Mouse (Mus musculus) hindbrain, embryonic 15.5 days (tissue): ENCODE results near the gene Syce1l. TPM values are rescaled to one million over a fixed set of nuclear protein-coding genes. Genes with fewer than 3 reads are reported as not detected.

Experiments
- ATAC-seq: fragments of 200-750 bp; cut with Nextera tagmentation; 2 replicates; pipeline ENCODE4 v1.8.0; 2017; ENCODE audit warnings: low read depth, moderate number of reproducible peaks, moderate TSS enrichment; ENCODE audit not compliant: low FRiP score
- H3K27ac ChIP-seq: fragments of 300-500 bp; sonication (generic); replicated peaks from 2 replicates; pipeline ENCODE4 v1.5.1; 2015; ENCODE audit warnings: mild to moderate bottlenecking, inconsistent platforms
- H3K27me3 ChIP-seq: fragments of 300-500 bp; sonication (generic); 2 replicates; pipeline ENCODE4 v1.6.1; 2015; ENCODE audit warnings: control low read depth, inconsistent platforms
- H3K36me3 ChIP-seq: fragments of 300-500 bp; sonication (generic); 2 replicates; pipeline ENCODE4 v1.6.1; 2015; ENCODE audit warnings: control low read depth, inconsistent platforms
- H3K4me1 ChIP-seq: fragments of 300-500 bp; sonication (generic); replicated peaks from 2 replicates; pipeline ENCODE4 v1.6.1; 2015; ENCODE audit warnings: control low read depth, inconsistent platforms
- H3K4me2 ChIP-seq: fragments of 300-500 bp; sonication (generic); 2 replicates; pipeline ENCODE4 v1.6.1; 2015; ENCODE audit warnings: moderate library complexity, mild to moderate bottlenecking, inconsistent platforms
- H3K4me3 ChIP-seq: fragments of 300-500 bp; sonication (generic); 2 replicates; pipeline ENCODE4 v1.5.1; 2015; ENCODE audit warnings: mild to moderate bottlenecking, inconsistent platforms
- H3K9ac ChIP-seq: fragments of 300-500 bp; sonication (generic); 2 replicates; pipeline ENCODE4 v1.6.1; 2015; ENCODE audit warnings: inconsistent platforms
- H3K9me3 ChIP-seq: fragments of 300-500 bp; sonication (generic); 2 replicates; pipeline ENCODE4 v1.6.1; 2016; ENCODE audit warnings: control low read depth, inconsistent platforms
- WGBS: fragments of 180-500 bp; shearing (Covaris S2); methylation state at CpG from one replicate; pipeline ENCODE4 v1.1.7; 2015; 5-methylcytosine and 5-hydroxymethylcytosine counted together
- polyA plus RNA-seq: library from polyadenylated mRNA; unstranded; fragments of >200 nt; fragmentation: Nextera tagmentation; extraction: Ambion mirVana; gene quantifications from 2 replicates; pipeline ENCODE4 v1.2.1, GENCODE M21; 2015

Gene Syce1l
- polyA plus RNA-seq, 1 experiment from 2014 or later = 0.21 TPM

DNA sequence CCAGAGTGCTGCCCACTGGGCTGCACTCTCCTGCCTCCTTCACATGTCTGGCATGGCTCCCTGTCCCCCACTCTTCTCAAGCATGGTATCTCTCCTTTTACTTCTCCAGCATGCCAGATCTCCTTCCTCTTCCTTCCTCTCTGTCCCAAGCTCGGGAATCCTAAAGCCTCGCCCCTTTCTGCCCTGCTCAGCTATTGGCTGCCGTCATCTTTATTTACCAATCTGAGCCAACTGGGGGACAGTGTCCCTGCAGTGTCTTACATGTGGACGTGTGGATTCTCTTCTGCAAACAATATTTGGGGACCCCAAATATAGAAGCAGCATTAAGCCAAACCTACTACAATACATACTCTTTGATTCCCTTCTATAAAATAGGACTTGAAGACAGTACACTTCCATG, 10.1 kb downstream of the Syce1l start:
- H3K9me3 ChIP-seq = no peaks in the 10 kb centered on the region
- H3K4me2 ChIP-seq = no peak overlapping the region
- H3K27ac ChIP-seq = no peak overlapping the region
- ATAC-seq = no peak
- no peak overlapping the region for H3K9ac ChIP-seq
- no peak overlapping the region for H3K4me3 ChIP-seq
- 58% methylated on average over 4 of the region's 4 CpGs for WGBS
- no peaks in the 10 kb centered on the region for H3K27me3 ChIP-seq
- no peaks in the 10 kb centered on the region for H3K4me1 ChIP-seq
- no peaks in the 10 kb centered on the region for H3K36me3 ChIP-seq

DNA sequence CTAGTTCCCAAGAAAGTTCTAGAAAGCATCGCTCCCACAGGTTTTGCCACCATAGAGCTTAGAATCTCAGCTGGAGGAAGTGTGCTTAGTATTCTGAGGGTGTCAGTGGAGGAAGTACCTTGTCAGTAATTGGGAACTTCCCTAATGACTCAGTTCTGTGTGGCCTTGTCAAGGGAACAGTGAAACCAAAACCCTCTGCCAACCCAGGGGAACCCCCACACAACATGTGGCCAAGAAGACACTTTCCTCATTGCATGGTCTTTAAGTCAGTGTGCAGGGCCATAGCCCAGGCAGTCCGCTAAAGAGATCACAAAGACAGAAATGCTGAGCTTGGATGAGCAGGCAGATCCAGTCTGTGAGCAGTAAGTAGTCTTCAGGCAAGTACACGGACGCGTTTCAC, 13.1 kb downstream of the Syce1l start:
- no peak for ATAC-seq
- Histone ChIP-seq H3K36me3 (no peaks in the 10 kb centered on the region), H3K27me3 (no peaks in the 10 kb centered on the region), H3K9me3 (no peaks in the 10 kb centered on the region), H3K4me2 (no peak overlapping the region), H3K27ac (no peak overlapping the region), H3K9ac (no peak overlapping the region), H3K4me1 (no peaks in the 10 kb centered on the region), H3K4me3 (no peak overlapping the region)
- 93% methylated on average over 5 of the region's 5 CpGs for WGBS

DNA sequence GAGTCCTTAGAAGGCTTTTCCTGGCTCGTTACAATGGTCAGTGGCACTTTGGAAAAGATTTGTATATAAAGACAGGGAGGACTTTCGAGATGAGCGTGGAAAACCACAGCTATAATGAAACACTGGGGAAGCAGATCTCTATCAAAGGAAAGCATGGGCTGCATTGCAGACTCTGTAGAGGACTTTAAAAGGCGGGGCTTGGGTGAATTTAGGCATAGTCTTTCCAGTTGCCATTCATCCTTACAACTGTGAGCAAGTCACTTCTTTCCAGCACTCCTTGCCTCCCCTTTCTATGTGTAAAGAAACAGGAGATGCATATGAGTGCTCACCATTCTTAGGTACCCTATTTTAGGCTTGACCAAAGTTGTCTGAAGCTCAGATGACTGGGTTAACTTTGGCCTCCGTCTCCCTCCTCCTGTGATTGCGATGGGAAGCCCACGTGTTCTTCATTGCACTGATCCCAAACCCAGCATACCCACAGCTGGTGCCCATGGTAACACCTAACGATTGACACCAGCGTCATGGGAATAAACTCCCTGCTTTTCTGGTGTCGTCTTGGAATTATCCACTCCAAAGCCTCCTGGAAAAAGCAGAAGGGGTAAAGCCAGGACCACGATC, 13.8 kb downstream of the Syce1l start:
- no peak overlapping the region for H3K27ac ChIP-seq
- H3K9me3 ChIP-seq = no peaks in the 10 kb centered on the region
- no peaks in the 10 kb centered on the region for H3K27me3 ChIP-seq
- WGBS = 75% methylated on average over 11 of the region's 11 CpGs
- H3K9ac ChIP-seq = no peak overlapping the region
- no peaks in the 10 kb centered on the region for H3K4me1 ChIP-seq
- H3K36me3 ChIP-seq = no peaks in the 10 kb centered on the region
- ATAC-seq = no peak
- H3K4me2 ChIP-seq = no peak overlapping the region
- no peak overlapping the region for H3K4me3 ChIP-seq

DNA sequence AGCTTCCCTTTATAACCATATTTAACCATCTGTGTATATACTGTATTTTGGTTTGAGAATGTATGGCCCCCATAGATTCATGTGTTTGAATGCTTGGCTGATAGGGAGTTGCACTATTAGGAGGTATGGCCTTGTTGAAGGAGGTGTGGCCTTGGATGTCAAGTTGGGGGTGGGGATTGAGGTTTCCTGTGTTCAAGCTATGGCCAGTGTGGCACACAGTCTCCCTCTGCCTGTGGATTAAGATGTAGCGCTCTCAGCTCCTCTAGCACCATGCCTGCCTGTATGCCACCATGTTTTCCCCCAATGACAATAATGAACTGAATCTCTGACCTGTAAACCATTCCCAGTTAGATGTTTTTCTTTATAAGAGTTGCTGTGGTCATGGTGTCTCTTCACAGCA, 17.1 kb downstream of the Syce1l start:
- no peaks in the 10 kb centered on the region for H3K27me3 ChIP-seq
- ATAC-seq = no peak
- H3K4me1 ChIP-seq = no peaks in the 10 kb centered on the region
- no peaks in the 10 kb centered on the region for H3K9me3 ChIP-seq
- no peaks in the 10 kb centered on the region for H3K36me3 ChIP-seq
- H3K4me2 ChIP-seq = no peak overlapping the region
- WGBS = 93% methylated on average over 1 of the region's 1 CpGs
- H3K27ac ChIP-seq = no peak overlapping the region
- no peak overlapping the region for H3K9ac ChIP-seq
- no peak overlapping the region for H3K4me3 ChIP-seq

DNA sequence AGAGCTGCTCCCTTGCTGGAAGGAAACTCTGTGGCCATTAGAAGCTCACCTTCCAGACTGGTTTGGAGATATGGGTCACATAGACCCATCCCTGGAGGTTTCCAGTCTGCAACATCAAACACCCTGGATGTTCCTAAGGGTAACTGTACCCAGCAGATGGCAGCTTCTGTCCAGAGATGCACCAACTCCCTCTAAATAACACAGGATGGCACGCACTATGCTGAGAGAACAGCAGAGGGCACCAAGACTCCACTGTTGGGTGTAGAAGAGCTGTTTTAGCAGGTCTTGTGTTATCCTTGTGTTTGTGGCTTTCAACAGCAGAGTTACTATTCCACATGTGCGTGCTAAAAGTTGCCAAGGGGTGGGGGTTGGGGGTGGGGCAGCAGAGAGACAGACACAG, 21.5 kb downstream of the Syce1l start:
- no peak overlapping the region for H3K9ac ChIP-seq
- H3K27me3 ChIP-seq = no peaks in the 10 kb centered on the region
- H3K36me3 ChIP-seq = no peaks in the 10 kb centered on the region
- H3K9me3 ChIP-seq = no peaks in the 10 kb centered on the region
- H3K4me2 ChIP-seq = no peak overlapping the region
- no peaks in the 10 kb centered on the region for H3K4me1 ChIP-seq
- ATAC-seq = peak; percentile 93
- 3% methylated on average over 2 of the region's 2 CpGs for WGBS
- H3K27ac ChIP-seq = no peak overlapping the region
- H3K4me3 ChIP-seq = no peak overlapping the region

DNA sequence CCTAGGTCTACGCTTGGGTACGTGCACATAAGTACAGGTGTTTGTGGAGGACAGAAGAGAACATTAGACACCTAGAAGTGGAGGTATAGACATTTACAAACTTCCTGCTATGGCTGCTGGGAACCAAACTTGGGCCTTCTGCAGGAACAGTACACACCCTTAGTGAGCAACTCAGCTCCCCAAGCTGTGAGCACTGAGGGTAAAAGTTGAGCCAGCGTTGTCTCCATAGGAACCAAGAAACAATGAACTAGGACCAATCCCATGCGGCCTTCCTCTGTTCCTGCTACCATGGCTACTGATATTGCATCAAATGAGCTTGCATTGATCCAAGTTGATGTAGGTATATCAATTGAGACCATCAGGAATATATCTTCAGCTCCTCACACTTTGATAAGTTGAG, 22.0 kb downstream of the Syce1l start:
- 47% methylated on average over 4 of the region's 4 CpGs for WGBS
- no peak overlapping the region for H3K4me2 ChIP-seq
- H3K27ac ChIP-seq = no peak overlapping the region
- H3K4me3 ChIP-seq = no peak overlapping the region
- no peaks in the 10 kb centered on the region for H3K27me3 ChIP-seq
- H3K4me1 ChIP-seq = no peaks in the 10 kb centered on the region
- H3K9ac ChIP-seq = no peak overlapping the region
- no peaks in the 10 kb centered on the region for H3K36me3 ChIP-seq
- H3K9me3 ChIP-seq = no peaks in the 10 kb centered on the region
- ATAC-seq = peak; percentile 19; the same call in 1 of the 2 replicates

DNA sequence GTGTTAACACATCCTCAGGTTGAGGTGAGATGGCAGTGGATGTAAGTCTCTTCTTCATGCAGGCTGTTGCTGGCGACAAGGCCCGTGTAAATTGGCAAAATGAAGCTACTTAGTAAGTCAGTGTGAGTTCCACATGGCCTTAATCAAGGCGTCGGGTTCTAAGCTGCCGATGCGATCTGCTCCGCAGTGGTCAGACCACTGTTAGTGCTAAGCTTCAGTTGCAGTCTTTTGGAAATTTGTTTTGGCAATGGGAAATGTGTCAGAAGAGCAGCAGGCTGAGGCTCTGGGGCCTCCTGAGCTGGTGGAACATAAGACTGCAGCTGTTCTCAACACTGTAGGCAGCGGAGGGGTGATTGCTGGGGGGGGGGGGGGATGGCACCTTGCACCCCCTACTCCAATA, 22.9 kb downstream of the Syce1l start:
- no peak overlapping the region for H3K27ac ChIP-seq
- ATAC-seq = no peak
- H3K27me3 ChIP-seq = no peaks in the 10 kb centered on the region
- no peak overlapping the region for H3K4me2 ChIP-seq
- no peak overlapping the region for H3K9ac ChIP-seq
- H3K4me3 ChIP-seq = no peak overlapping the region
- no peaks in the 10 kb centered on the region for H3K4me1 ChIP-seq
- no peaks in the 10 kb centered on the region for H3K36me3 ChIP-seq
- no peaks in the 10 kb centered on the region for H3K9me3 ChIP-seq
- 73% methylated on average over 8 of the region's 8 CpGs for WGBS

DNA sequence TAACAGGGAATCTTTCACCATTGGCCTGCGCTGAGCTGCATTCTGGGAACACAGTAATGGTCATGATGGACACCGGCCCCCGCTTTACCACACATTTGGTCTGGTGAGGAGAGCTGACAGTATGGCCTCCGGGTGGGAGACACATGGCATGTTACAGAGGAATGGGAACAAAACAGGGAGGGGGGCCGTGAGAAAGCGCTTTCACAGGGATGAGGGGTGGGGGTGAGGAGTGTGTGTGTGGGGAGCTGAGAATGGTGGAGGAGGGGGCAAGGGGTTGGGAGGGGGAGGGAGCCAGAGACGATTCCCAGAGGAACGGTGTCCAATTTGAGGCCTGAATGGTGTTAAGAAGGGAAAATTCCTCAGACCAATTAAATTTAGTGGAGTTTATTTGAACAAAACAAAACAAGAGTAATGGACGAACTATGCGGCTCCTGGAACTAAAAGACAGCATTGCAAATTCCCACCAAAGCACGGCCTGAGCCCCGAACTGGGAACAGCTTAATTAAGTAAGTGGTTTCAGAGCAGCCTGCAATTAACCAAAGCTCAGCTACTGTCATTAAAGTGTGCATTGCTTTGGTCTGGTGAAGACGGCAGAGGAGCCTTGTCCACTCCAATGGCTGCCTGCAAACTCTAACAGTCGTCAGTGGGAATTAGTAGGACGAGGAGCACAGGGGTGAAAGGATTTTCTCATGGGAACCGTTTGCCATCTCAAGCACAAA, 23.9 kb downstream of the Syce1l start:
- no peak for ATAC-seq
- Histone ChIP-seq H3K4me2 (no peak overlapping the region), H3K4me1 (no peaks in the 10 kb centered on the region), H3K27me3 (no peaks in the 10 kb centered on the region), H3K4me3 (no peak overlapping the region), H3K36me3 (no peaks in the 10 kb centered on the region), H3K9me3 (no peaks in the 10 kb centered on the region), H3K27ac (no peak overlapping the region), H3K9ac (no peak overlapping the region)
- WGBS = 72% methylated on average over 16 of the region's 16 CpGs

DNA sequence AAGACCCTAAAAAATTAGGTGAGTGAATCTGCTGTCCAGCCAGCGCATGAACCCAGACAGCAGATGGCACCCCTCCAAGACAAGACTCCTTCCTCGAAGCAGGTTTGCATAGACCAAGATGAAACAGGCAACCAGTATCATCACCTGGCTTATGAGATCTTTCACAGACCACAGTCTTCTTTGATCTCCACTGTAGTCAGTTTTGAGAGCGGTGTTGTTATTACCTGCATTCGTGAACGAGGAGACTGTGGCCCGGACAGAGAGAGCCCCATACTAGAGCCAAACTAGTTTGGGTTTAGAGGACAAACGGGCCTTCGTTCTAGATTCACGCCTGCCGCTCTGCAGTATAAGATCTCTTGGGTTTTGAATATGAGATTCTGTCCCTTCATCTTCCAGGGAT, 26.9 kb downstream of the Syce1l start:
- no peak overlapping the region for H3K27ac ChIP-seq
- H3K27me3 ChIP-seq = no peaks in the 10 kb centered on the region
- H3K9me3 ChIP-seq = no peaks in the 10 kb centered on the region
- WGBS = 90% methylated on average over 10 of the region's 10 CpGs
- no peak overlapping the region for H3K4me2 ChIP-seq
- H3K9ac ChIP-seq = no peak overlapping the region
- H3K4me1 ChIP-seq = no peaks in the 10 kb centered on the region
- H3K4me3 ChIP-seq = no peak overlapping the region
- H3K36me3 ChIP-seq = no peaks in the 10 kb centered on the region
- ATAC-seq = no peak

DNA sequence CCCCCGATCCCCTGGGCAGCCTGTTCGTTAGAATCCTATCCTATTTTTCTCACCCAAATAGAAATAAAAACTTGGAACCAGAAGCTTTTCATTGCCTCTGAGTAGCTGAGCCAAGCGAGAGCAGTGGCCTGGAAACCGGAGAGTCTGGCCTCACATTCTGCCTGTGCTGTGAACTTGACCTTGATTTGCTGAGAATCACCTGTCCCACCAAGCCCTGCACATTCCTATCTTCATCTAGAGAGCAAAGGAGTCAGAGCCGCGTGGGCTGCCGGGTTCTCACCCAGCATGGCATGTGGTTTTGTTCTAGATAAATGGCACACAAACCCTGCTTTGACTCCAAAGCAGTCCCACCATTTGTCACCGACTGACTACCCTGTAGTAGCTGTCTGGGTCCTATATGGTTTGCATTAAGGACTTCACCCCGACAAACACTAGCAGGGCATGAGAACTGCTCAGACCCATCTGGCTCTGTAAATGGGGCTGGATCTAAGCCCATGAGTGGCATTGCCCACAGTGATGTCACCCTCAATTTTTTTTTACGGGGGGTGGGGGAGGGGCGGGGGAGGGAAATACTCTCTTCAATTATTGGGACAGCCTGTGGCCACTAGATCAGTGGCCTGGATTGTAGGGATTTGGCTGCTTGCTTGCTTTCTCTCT, 29.7 kb downstream of the Syce1l start:
- Histone ChIP-seq H3K4me1 (no peaks in the 10 kb centered on the region), H3K4me2 (no peak overlapping the region), H3K4me3 (no peak overlapping the region), H3K9me3 (no peaks in the 10 kb centered on the region), H3K36me3 (no peaks in the 10 kb centered on the region), H3K27ac (no peak overlapping the region), H3K9ac (no peak overlapping the region), H3K27me3 (no peaks in the 10 kb centered on the region)
- peak; percentile 63 for ATAC-seq
- 64% methylated on average over 11 of the region's 11 CpGs for WGBS

DNA sequence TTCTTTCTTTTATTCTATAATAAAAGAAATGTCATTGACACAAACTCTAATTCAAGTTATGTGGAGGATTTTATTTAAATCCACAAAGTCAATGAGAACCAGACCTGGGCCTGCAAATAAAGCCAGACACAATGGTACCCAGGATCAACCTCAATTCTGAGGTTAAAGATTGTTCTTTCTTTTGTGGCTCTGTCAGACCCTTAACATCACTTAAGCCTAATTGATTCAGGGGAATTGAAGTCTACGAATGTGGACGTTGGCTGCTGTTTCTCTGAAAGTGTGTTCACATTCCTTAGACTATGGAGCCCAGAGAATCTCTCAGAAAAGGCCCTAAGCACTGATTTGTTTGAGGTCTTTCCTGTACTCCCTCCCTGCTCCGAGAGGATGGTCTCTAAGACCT, 30.3 kb downstream of the Syce1l start:
- Histone ChIP-seq H3K9me3 (no peaks in the 10 kb centered on the region), H3K27ac (0 out of 2 replicates have a peak overlapping the region, but pooled peaks have one; percentile 15), H3K9ac (no peak overlapping the region), H3K4me1 (no peaks in the 10 kb centered on the region), H3K4me2 (no peak overlapping the region), H3K4me3 (no peak overlapping the region), H3K27me3 (no peaks in the 10 kb centered on the region), H3K36me3 (no peaks in the 10 kb centered on the region)
- ATAC-seq = no peak
- WGBS = 44% methylated on average over 3 of the region's 3 CpGs

DNA sequence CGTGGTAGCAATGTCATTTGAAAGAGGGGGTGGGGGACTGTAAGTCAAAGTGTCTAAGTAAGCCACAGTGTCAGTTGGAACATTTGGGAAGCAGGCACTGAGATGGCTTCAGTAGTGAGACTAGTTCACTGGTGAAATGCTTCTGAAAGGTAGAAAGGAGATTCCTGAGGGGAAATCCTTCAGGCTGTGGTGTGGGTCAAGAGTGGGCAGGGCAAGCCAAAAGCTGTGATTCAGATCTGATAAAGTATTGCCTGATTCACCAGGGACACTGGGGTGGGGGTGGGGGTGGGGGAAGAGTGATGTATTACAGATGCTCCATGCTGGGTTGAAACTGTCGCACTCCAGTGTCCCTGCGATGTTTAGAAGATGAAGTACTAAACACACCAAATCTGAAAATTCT, 31.6 kb downstream of the Syce1l start:
- Histone ChIP-seq H3K27me3 (no peaks in the 10 kb centered on the region), H3K4me1 (no peaks in the 10 kb centered on the region), H3K9me3 (no peaks in the 10 kb centered on the region), H3K9ac (no peak overlapping the region), H3K4me2 (no peak overlapping the region), H3K36me3 (no peaks in the 10 kb centered on the region), H3K4me3 (no peak overlapping the region), H3K27ac (no peak overlapping the region)
- WGBS = 87% methylated on average over 3 of the region's 3 CpGs
- ATAC-seq = no peak
